Mouse (Mus musculus): ENCODE measurements around the gene Elovl2. TPM values are rescaled to one million over a fixed set of nuclear protein-coding genes. Genes with fewer than 3 reads are reported as not detected.

The Elovl2 gene
- polyA plus RNA-seq, 1 experiment from 2014 or later, result 7.2 TPM

GRCm38 (mm10) chr13:41203289-41203688 lies 16.9 kb downstream of the Elovl2 start:
- Histone ChIP-seq H3K4me3 (replicated peaks; ENCODE audit: low read length) (no peak overlapping the region), H3K9me3 (replicated peaks; ENCODE audit: control insufficient read depth, low read length) (no peaks in the 10 kb centered on the region), H3K9ac (ENCODE audit: low read length) (no peak overlapping the region), H3K27me3 (ENCODE audit: control insufficient read depth, insufficient read depth, low read length) (no peaks in the 10 kb centered on the region), H3K36me3 (ENCODE audit: control insufficient read depth, insufficient read depth, low read length) (no peaks in the 10 kb centered on the region), H3K4me2 (ENCODE audit: low read depth, low read length) (no peak overlapping the region), H3K27ac (ENCODE audit: low read length) (no peak overlapping the region), H3K4me1 (ENCODE audit: control insufficient read depth, insufficient read depth, low read length) (no peaks in the 10 kb centered on the region)
- 69% methylated on average over 7 of the region's 7 CpGs for WGBS
- no peak for ATAC-seq (ENCODE audit: insufficient read depth, low FRiP score)

- WGBS, result 69% methylated on average over 2 of the region's 2 CpGs
- Histone ChIP-seq H3K4me2 (ENCODE audit: low read depth, low read length) (no peak overlapping the region), H3K36me3 (ENCODE audit: control insufficient read depth, insufficient read depth, low read length) (no peaks in the 10 kb centered on the region), H3K4me3 (replicated peaks; ENCODE audit: low read length) (no peak overlapping the region), H3K9me3 (replicated peaks; ENCODE audit: control insufficient read depth, low read length) (no peaks in the 10 kb centered on the region), H3K27me3 (ENCODE audit: control insufficient read depth, insufficient read depth, low read length) (no peaks in the 10 kb centered on the region), H3K9ac (ENCODE audit: low read length) (no peak overlapping the region), H3K4me1 (ENCODE audit: control insufficient read depth, insufficient read depth, low read length) (no peaks in the 10 kb centered on the region), H3K27ac (ENCODE audit: low read length) (no peak overlapping the region)
- ATAC-seq (ENCODE audit: insufficient read depth, low FRiP score), result no peak
Measured at GRCm38 (mm10) chr13:41200861-41201260, 19.3 kb downstream of the Elovl2 start.

GRCm38 (mm10) chr13:41195640-41196333 lies 24.4 kb downstream of the Elovl2 start:
- no peak overlapping the region for H3K9ac ChIP-seq (ENCODE audit: low read length)
- H3K27me3 ChIP-seq (ENCODE audit: control insufficient read depth, insufficient read depth, low read length), result no peaks in the 10 kb centered on the region
- H3K27ac ChIP-seq (ENCODE audit: low read length), result no peak overlapping the region
- H3K36me3 ChIP-seq (ENCODE audit: control insufficient read depth, insufficient read depth, low read length), result no peaks in the 10 kb centered on the region
- ATAC-seq (ENCODE audit: insufficient read depth, low FRiP score), result no peak
- H3K4me1 ChIP-seq (ENCODE audit: control insufficient read depth, insufficient read depth, low read length), result no peaks in the 10 kb centered on the region
- no peaks in the 10 kb centered on the region for H3K9me3 ChIP-seq (replicated peaks; ENCODE audit: control insufficient read depth, low read length)
- H3K4me3 ChIP-seq (replicated peaks; ENCODE audit: low read length), result no peak overlapping the region
- H3K4me2 ChIP-seq (ENCODE audit: low read depth, low read length), result no peak overlapping the region
- WGBS, result 45% methylated on average over 3 of the region's 3 CpGs

GRCm38 (mm10) chr13:41187886-41188285 lies 32.3 kb downstream of the Elovl2 start:
- Histone ChIP-seq H3K36me3 (ENCODE audit: control insufficient read depth, insufficient read depth, low read length) (no peaks in the 10 kb centered on the region), H3K9ac (ENCODE audit: low read length) (no peak overlapping the region), H3K4me3 (replicated peaks; ENCODE audit: low read length) (no peak overlapping the region), H3K4me2 (ENCODE audit: low read depth, low read length) (no peak overlapping the region), H3K27me3 (ENCODE audit: control insufficient read depth, insufficient read depth, low read length) (no peaks in the 10 kb centered on the region), H3K4me1 (ENCODE audit: control insufficient read depth, insufficient read depth, low read length) (no peaks in the 10 kb centered on the region), H3K27ac (ENCODE audit: low read length) (no peak overlapping the region), H3K9me3 (replicated peaks; ENCODE audit: control insufficient read depth, low read length) (no peaks in the 10 kb centered on the region)
- ATAC-seq (ENCODE audit: insufficient read depth, low FRiP score), result no peak
- 79% methylated on average over 6 of the region's 6 CpGs for WGBS

- Histone ChIP-seq H3K9ac (ENCODE audit: low read length) (no peak overlapping the region), H3K27me3 (ENCODE audit: control insufficient read depth, insufficient read depth, low read length) (no peaks in the 10 kb centered on the region), H3K9me3 (replicated peaks; ENCODE audit: control insufficient read depth, low read length) (no peaks in the 10 kb centered on the region), H3K27ac (ENCODE audit: low read length) (no peak overlapping the region), H3K4me2 (ENCODE audit: low read depth, low read length) (no peak overlapping the region), H3K4me3 (replicated peaks; ENCODE audit: low read length) (no peak overlapping the region), H3K4me1 (ENCODE audit: control insufficient read depth, insufficient read depth, low read length) (no peaks in the 10 kb centered on the region), H3K36me3 (ENCODE audit: control insufficient read depth, insufficient read depth, low read length) (no peaks in the 10 kb centered on the region)
- 52% methylated on average over 5 of the region's 5 CpGs for WGBS
- no peak for ATAC-seq (ENCODE audit: insufficient read depth, low FRiP score)
Measured at GRCm38 (mm10) chr13:41158426-41158825, 61.8 kb downstream of the Elovl2 start.

GRCm38 (mm10) chr13:41153146-41153545 lies 67.1 kb downstream of the Elovl2 start:
- H3K27me3 ChIP-seq (ENCODE audit: control insufficient read depth, insufficient read depth, low read length), result no peaks in the 10 kb centered on the region
- no peak for ATAC-seq (ENCODE audit: insufficient read depth, low FRiP score)
- H3K27ac ChIP-seq (ENCODE audit: low read length), result no peak overlapping the region
- H3K4me3 ChIP-seq (replicated peaks; ENCODE audit: low read length), result no peak overlapping the region
- H3K4me1 ChIP-seq (ENCODE audit: control insufficient read depth, insufficient read depth, low read length), result no peaks in the 10 kb centered on the region
- no peak overlapping the region for H3K9ac ChIP-seq (ENCODE audit: low read length)
- H3K9me3 ChIP-seq (replicated peaks; ENCODE audit: control insufficient read depth, low read length), result no peaks in the 10 kb centered on the region
- 64% methylated on average over 11 of the region's 11 CpGs for WGBS
- no peak overlapping the region for H3K4me2 ChIP-seq (ENCODE audit: low read depth, low read length)
- no peaks in the 10 kb centered on the region for H3K36me3 ChIP-seq (ENCODE audit: control insufficient read depth, insufficient read depth, low read length)

GRCm38 (mm10) chr13:41146271-41146670 lies 73.9 kb downstream of the Elovl2 start:
- no peak for ATAC-seq (ENCODE audit: insufficient read depth, low FRiP score)
- Histone ChIP-seq H3K36me3 (ENCODE audit: control insufficient read depth, insufficient read depth, low read length) (no peaks in the 10 kb centered on the region), H3K27ac (ENCODE audit: low read length) (no peak overlapping the region), H3K4me1 (ENCODE audit: control insufficient read depth, insufficient read depth, low read length) (no peaks in the 10 kb centered on the region), H3K27me3 (ENCODE audit: control insufficient read depth, insufficient read depth, low read length) (no peaks in the 10 kb centered on the region), H3K4me3 (replicated peaks; ENCODE audit: low read length) (no peak overlapping the region), H3K4me2 (ENCODE audit: low read depth, low read length) (no peak overlapping the region), H3K9ac (ENCODE audit: low read length) (no peak overlapping the region), H3K9me3 (replicated peaks; ENCODE audit: control insufficient read depth, low read length) (no peaks in the 10 kb centered on the region)
- 80% methylated on average over 10 of the region's 10 CpGs for WGBS

- WGBS, result 60% methylated on average over 6 of the region's 6 CpGs
- Histone ChIP-seq H3K9me3 (replicated peaks; ENCODE audit: control insufficient read depth, low read length) (no peaks in the 10 kb centered on the region), H3K4me2 (ENCODE audit: low read depth, low read length) (no peak overlapping the region), H3K36me3 (ENCODE audit: control insufficient read depth, insufficient read depth, low read length) (no peaks in the 10 kb centered on the region), H3K27me3 (ENCODE audit: control insufficient read depth, insufficient read depth, low read length) (no peaks in the 10 kb centered on the region), H3K27ac (ENCODE audit: low read length) (no peak overlapping the region), H3K4me3 (replicated peaks; ENCODE audit: low read length) (no peak overlapping the region), H3K4me1 (ENCODE audit: control insufficient read depth, insufficient read depth, low read length) (no peaks in the 10 kb centered on the region), H3K9ac (ENCODE audit: low read length) (no peak overlapping the region)
- no peak for ATAC-seq (ENCODE audit: insufficient read depth, low FRiP score)
Measured at GRCm38 (mm10) chr13:41145433-41145970, 74.7 kb downstream of the Elovl2 start.

- ATAC-seq (ENCODE audit: insufficient read depth, low FRiP score), result no peak
- Histone ChIP-seq H3K36me3 (ENCODE audit: control insufficient read depth, insufficient read depth, low read length) (no peaks in the 10 kb centered on the region), H3K9ac (ENCODE audit: low read length) (no peak overlapping the region), H3K4me1 (ENCODE audit: control insufficient read depth, insufficient read depth, low read length) (0 out of 2 replicates have a peak, but pooled peaks cover 5% of the 10 kb centered on the region), H3K4me3 (replicated peaks; ENCODE audit: low read length) (no peak overlapping the region), H3K27ac (ENCODE audit: low read length) (no peak overlapping the region), H3K4me2 (ENCODE audit: low read depth, low read length) (no peak overlapping the region), H3K9me3 (replicated peaks; ENCODE audit: control insufficient read depth, low read length) (no peaks in the 10 kb centered on the region), H3K27me3 (ENCODE audit: control insufficient read depth, insufficient read depth, low read length) (no peaks in the 10 kb centered on the region)
- WGBS, result 10% methylated on average over 6 of the region's 6 CpGs
Measured at GRCm38 (mm10) chr13:41134901-41135300, 85.3 kb downstream of the Elovl2 start.
